Comparison of ENCODE assay signal across 8 mouse cellular contexts in genomic region chr1:155060261-155060660, GRCm38 (mm10). TPM values are rescaled to one million over a fixed set of nuclear protein-coding genes. Genes with fewer than 3 reads are reported as not detected.
DNase-seq lines count a peak whose midpoint lies in the region; ATAC-seq and TF ChIP-seq lines count a peak whose summit lies in the region.

No protein-coding gene starts in this region.

- WGBS in kidney, embryonic 14.5 days: 72% methylated on average over 5 of the region's 5 CpGs
- 41% methylated on average over 5 of the region's 5 CpGs for WGBS in hindbrain, postnatal 0 days

- no peak overlapping the region for H3K27ac ChIP-seq in kidney, embryonic 14.5 days (ENCODE audit: low read depth, low read length)
- peak overlapping the region; percentile 82 for H3K27ac ChIP-seq in bone marrow macrophage, adult 2 months (ENCODE audit: insufficient read depth, low read depth, low read length)
- no peak overlapping the region for H3K27ac ChIP-seq in hindbrain, postnatal 0 days

- no peaks in the 10 kb centered on the region for H3K27me3 ChIP-seq in kidney, embryonic 14.5 days (ENCODE audit: control insufficient read depth, insufficient read depth, low read length)
- no peaks in the 10 kb centered on the region for H3K27me3 ChIP-seq in hindbrain, postnatal 0 days (ENCODE audit: insufficient read depth, low read length)

- no peak for TF ChIP-seq CTCF in bone marrow macrophage, adult 2 months (IDR thresholded peaks at IDR 0.05; ENCODE audit: low read depth, low read length)
- TF ChIP-seq CTCF in hindbrain, postnatal 0 days (IDR thresholded peaks at IDR 0.05; ENCODE audit: low read depth): no peak

- ATAC-seq in kidney, embryonic 14.5 days (ENCODE audit: low FRiP score, low TSS enrichment): no peak
- ATAC-seq in hindbrain, postnatal 0 days: no peak
- no peak for ATAC-seq in megakaryocyte-erythroid progenitor cell, adult 5-6 weeks (replicated peaks; ENCODE audit: low FRiP score, low TSS enrichment, poor library complexity, severe bottlenecking)

- H3K4me1 ChIP-seq in kidney, embryonic 14.5 days (ENCODE audit: control insufficient read depth, insufficient read depth, low read length): 0 out of 2 replicates have a peak, but pooled peaks cover 3% of the 10 kb centered on the region
- H3K4me1 ChIP-seq in bone marrow macrophage, adult 2 months (ENCODE audit: control insufficient read depth, insufficient read depth, low read length): peaks cover 92% of the 10 kb centered on the region
- peaks cover 24% of the 10 kb centered on the region for H3K4me1 ChIP-seq in hindbrain, postnatal 0 days (ENCODE audit: insufficient read depth, low read length)

- TF ChIP-seq POLR2A in bone marrow macrophage, adult 2 months (IDR thresholded peaks at IDR 0.05; ENCODE audit: borderline replicate concordance, low read depth, low read length): no peak

- DNase-seq in cerebellum, postnatal 14 days: peak; percentile 56 to 57
- no peak for DNase-seq in cerebellum, adult 8-10 months
- peak; percentile 49 for DNase-seq in kidney, adult 9 months
- DNase-seq in hindbrain, postnatal 0 days (ENCODE audit: low spot score): peak; percentile 42
- DNase-seq in thymus, postnatal 4 days: no peak

- H3K9ac ChIP-seq in kidney, embryonic 14.5 days (ENCODE audit: low read depth, low read length): no peak overlapping the region
- no peak overlapping the region for H3K9ac ChIP-seq in hindbrain, postnatal 0 days (replicated peaks; ENCODE audit: low read length)

- no peak overlapping the region for H3K4me2 ChIP-seq in kidney, embryonic 14.5 days (replicated peaks; ENCODE audit: low read depth, low read length)
- H3K4me2 ChIP-seq in hindbrain, postnatal 0 days (ENCODE audit: low read depth, low read length): no peak overlapping the region

- H3K36me3 ChIP-seq in kidney, embryonic 14.5 days (ENCODE audit: control insufficient read depth, insufficient read depth, low read length): no peaks in the 10 kb centered on the region
- no peaks in the 10 kb centered on the region for H3K36me3 ChIP-seq in hindbrain, postnatal 0 days (ENCODE audit: insufficient read depth, low read length)

- H3K9me3 ChIP-seq in kidney, embryonic 14.5 days (ENCODE audit: control insufficient read depth, low read length): no peaks in the 10 kb centered on the region
- H3K9me3 ChIP-seq in hindbrain, postnatal 0 days (ENCODE audit: low read length): no peaks in the 10 kb centered on the region

- no peak overlapping the region for H3K4me3 ChIP-seq in kidney, embryonic 14.5 days (ENCODE audit: low read length)
- no peak overlapping the region for H3K4me3 ChIP-seq in bone marrow macrophage, adult 2 months (ENCODE audit: insufficient read depth, low read length)
- no peak overlapping the region for H3K4me3 ChIP-seq in hindbrain, postnatal 0 days (ENCODE audit: low read length)

RNA-seq across cellular contexts. Expression of gene Ier5, which starts 39.2 kb away (rescaled TPM):
- 13.1 and 14.8 TPM in 2 replicates for polyA plus RNA-seq in kidney, embryonic 14.5 days (2014; fragmentation: Nextera tagmentation; extraction: Ambion mirVana)
- polyA plus RNA-seq in bone marrow macrophage, adult 2 months (2012; ENCODE audit: insufficient read depth, insufficient read length, missing spikeins): 58.7 and 62.5 TPM in 2 replicates
- 51.4 and 60.5 TPM in 2 replicates for total RNA-seq in hindbrain, postnatal 0 days (2014; rRNA removed)
- 5.2 and 5.7 TPM in 2 replicates for polyA plus RNA-seq in hindbrain, postnatal 0 days (2015; fragmentation: Nextera tagmentation; extraction: Ambion mirVana)
- 5.7 and 7.1 TPM in 2 replicates for total RNA-seq in megakaryocyte-erythroid progenitor cell, adult 5-6 weeks (2014; fragmentation: Nextera tagmentation)
- total RNA-seq in megakaryocyte-erythroid progenitor cell, adult 5-6 weeks (2017): 7.5 and 12.7 TPM in 2 replicates

Comparison
In these comparisons a context has a peak if more than half of its experiments do, and no peak if none do; other contexts are left out.
1. DNase-seq: peak in cerebellum, postnatal 14 days (2 of 2), kidney, adult 9 months (single experiment) and hindbrain, postnatal 0 days (single experiment); none in cerebellum, adult 8-10 months (single experiment) and thymus, postnatal 4 days (single experiment).